Mouse (Mus musculus) testis, adult 2 months (tissue): ENCODE data around the gene Mettl7a2. TPM values are rescaled to one million over a fixed set of nuclear protein-coding genes. Genes with fewer than 3 reads are reported as not detected.

ENCODE experiments used
- H3K27ac ChIP-seq: fragments of 200-500 bp; 2 replicates; pipeline ENCODE4 v1.5.1; 2012; ENCODE audit warnings: low read depth, low read length; ENCODE audit not compliant: control insufficient read depth, insufficient read depth
- H3K27me3 ChIP-seq: fragments of 200-500 bp; 2 replicates; pipeline ENCODE4 v1.6.1; 2012; ENCODE audit warnings: mild to moderate bottlenecking, low read length, moderate library complexity; ENCODE audit not compliant: control insufficient read depth, insufficient read depth
- H3K36me3 ChIP-seq: fragments of 200-500 bp; 2 replicates; pipeline ENCODE4 v1.6.1; 2012; ENCODE audit warnings: mild to moderate bottlenecking, low read length; ENCODE audit not compliant: control insufficient read depth, insufficient read depth
- H3K4me1 ChIP-seq: fragments of 200-500 bp; 2 replicates; pipeline ENCODE4 v1.6.1; 2012; ENCODE audit warnings: low read length; ENCODE audit not compliant: control insufficient read depth, insufficient read depth
- H3K4me3 ChIP-seq: fragments of 200-500 bp; 2 replicates; pipeline ENCODE4 v1.5.1; 2012; ENCODE audit warnings: low read depth, mild to moderate bottlenecking, low read length, moderate library complexity, mixed read lengths; ENCODE audit not compliant: control insufficient read depth
- CTCF ChIP-seq: fragments of 200-500 bp; IDR thresholded peaks from 2 replicates; pipeline ENCODE4 v1.5.1; 2012; ENCODE audit warnings: low read depth, mild to moderate bottlenecking, inconsistent platforms, low read length, moderate library complexity; ENCODE audit not compliant: control insufficient read depth, insufficient read depth, insufficient replicate concordance
- POLR2A ChIP-seq: fragments of 200-500 bp; IDR thresholded peaks from 2 replicates; pipeline ENCODE4 v1.6.1; 2012; ENCODE audit warnings: low read depth, mild to moderate bottlenecking, inconsistent platforms, low read length, moderate library complexity; ENCODE audit not compliant: control insufficient read depth
- polyA plus RNA-seq: library from polyadenylated mRNA; depleted of rRNA; stranded (reverse); fragments of >200 nt; gene quantifications from 2 replicates; pipeline ENCODE4 v1.2.3, GENCODE M21; 2012

Gene Mettl7a2
- polyA plus RNA-seq, 1 experiment, result not detected

DNA sequence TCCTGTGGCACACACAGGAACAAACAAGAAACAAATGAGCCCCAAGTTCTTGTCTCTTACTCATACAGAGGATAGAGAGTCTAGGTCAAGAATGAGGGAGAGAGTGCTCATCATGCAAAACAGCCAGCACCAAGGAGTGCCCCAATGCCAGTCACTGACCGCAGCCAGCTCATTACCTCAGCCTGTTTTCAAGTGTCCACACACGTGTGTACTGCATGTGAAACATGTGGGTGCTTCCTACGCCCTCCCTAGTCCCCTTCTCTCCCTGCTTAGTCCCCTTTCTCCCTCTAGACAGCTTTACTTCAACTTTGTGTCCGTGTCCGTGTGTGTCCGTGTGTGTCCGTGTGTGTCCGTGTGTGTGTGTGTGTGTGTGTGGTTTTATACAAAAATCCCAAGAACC lies 26.7 kb downstream of the Mettl7a2 start:
- H3K36me3 ChIP-seq, result no peaks in the 10 kb centered on the region
- H3K4me3 ChIP-seq, result no peak overlapping the region
- H3K4me1 ChIP-seq, result no peaks in the 10 kb centered on the region
- H3K27ac ChIP-seq, result no peak overlapping the region
- H3K27me3 ChIP-seq, result no peaks in the 10 kb centered on the region
- TF ChIP-seq CTCF, result no peak
- TF ChIP-seq POLR2A, result no peak

DNA sequence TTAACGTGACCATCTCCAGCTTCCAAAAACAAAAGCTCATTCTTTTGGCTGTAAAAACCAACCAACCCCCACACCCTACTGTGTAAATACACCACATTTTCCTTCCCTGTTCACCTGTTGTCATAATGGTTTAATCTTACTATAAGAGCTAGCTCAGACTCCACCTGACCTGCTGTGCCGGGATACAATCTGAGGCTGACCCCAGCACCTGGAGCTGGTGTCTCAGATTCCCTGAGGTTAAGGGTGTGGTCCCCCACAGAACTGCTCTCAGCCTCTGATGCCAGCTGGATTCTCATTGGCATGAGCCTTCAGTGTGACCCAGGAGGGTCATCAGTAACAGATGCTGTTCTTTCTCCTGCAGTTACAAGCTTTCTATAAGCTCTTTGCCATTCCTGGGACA lies 27.1 kb downstream of the Mettl7a2 start:
- no peaks in the 10 kb centered on the region for H3K36me3 ChIP-seq
- H3K27me3 ChIP-seq, result no peaks in the 10 kb centered on the region
- H3K4me3 ChIP-seq, result no peak overlapping the region
- H3K4me1 ChIP-seq, result no peaks in the 10 kb centered on the region
- H3K27ac ChIP-seq, result no peak overlapping the region
- TF ChIP-seq POLR2A (no peak), CTCF (no peak)

- no peaks in the 10 kb centered on the region for H3K27me3 ChIP-seq
- H3K27ac ChIP-seq, result no peak overlapping the region
- TF ChIP-seq POLR2A, result no peak
- TF ChIP-seq CTCF, result no peak
- no peaks in the 10 kb centered on the region for H3K4me1 ChIP-seq
- H3K4me3 ChIP-seq, result no peak overlapping the region
- no peaks in the 10 kb centered on the region for H3K36me3 ChIP-seq
Measured at GRCm38 (mm10) chr15:100385705-100386104, 32.7 kb downstream of the Mettl7a2 start.

DNA sequence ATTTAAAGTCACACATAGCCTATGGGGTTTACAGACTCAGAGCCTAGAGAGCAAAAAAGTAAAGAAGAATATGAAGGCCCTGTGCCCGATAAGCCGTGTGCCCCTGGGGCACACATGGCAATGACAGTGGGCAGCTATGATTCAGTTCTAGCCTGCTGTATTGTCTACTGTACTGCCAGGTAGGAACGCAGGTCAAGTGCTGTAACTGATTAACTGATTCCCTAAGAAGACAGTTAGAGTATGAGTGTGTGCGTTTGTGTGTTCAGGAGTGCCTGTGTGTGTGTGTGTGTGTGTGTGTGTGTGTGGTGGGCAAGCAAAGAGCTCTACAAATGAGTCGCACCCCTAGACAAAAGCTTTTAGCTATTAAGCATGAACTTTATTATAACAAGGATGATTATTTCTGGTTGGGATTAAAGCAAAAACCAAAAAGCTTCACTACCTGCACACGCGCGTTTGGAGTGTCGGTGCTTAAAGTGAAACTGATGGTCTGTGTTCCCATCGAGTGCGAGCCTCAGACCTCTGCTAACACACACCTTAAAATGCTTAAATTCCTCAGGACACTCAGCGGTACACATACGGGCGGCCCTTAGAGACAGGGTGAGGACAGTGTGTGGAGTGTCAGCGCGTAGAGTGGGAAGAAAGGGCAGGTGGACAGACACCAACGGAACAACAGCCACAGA lies 34.7 kb downstream of the Mettl7a2 start:
- Histone ChIP-seq H3K4me1 (no peaks in the 10 kb centered on the region), H3K36me3 (no peaks in the 10 kb centered on the region), H3K27me3 (no peaks in the 10 kb centered on the region), H3K4me3 (no peak overlapping the region), H3K27ac (no peak overlapping the region)
- no peak for TF ChIP-seq POLR2A
- TF ChIP-seq CTCF, result no peak

- Histone ChIP-seq H3K4me3 (no peak overlapping the region), H3K27ac (no peak overlapping the region), H3K4me1 (no peaks in the 10 kb centered on the region), H3K36me3 (no peaks in the 10 kb centered on the region), H3K27me3 (no peaks in the 10 kb centered on the region)
- TF ChIP-seq CTCF (no peak), POLR2A (no peak)
Measured at GRCm38 (mm10) chr15:100388224-100388835, 35.3 kb downstream of the Mettl7a2 start.

- Histone ChIP-seq H3K27me3 (no peaks in the 10 kb centered on the region), H3K27ac (no peak overlapping the region), H3K36me3 (no peaks in the 10 kb centered on the region), H3K4me3 (no peak overlapping the region), H3K4me1 (no peaks in the 10 kb centered on the region)
- TF ChIP-seq POLR2A (no peak), CTCF (no peak)
Measured at GRCm38 (mm10) chr15:100388886-100389285, 35.9 kb downstream of the Mettl7a2 start.

- no peak overlapping the region for H3K27ac ChIP-seq
- TF ChIP-seq CTCF (no peak), POLR2A (no peak)
- no peaks in the 10 kb centered on the region for H3K4me1 ChIP-seq
- H3K4me3 ChIP-seq, result no peak overlapping the region
- H3K36me3 ChIP-seq, result no peaks in the 10 kb centered on the region
- no peaks in the 10 kb centered on the region for H3K27me3 ChIP-seq
Measured at GRCm38 (mm10) chr15:100391066-100391465, 38.1 kb downstream of the Mettl7a2 start.
